Comparison of ENCODE assay signal across 18 mouse cellular contexts in genomic region chr11:100308672-100309071, GRCm38 (mm10). TPM values are rescaled to one million over a fixed set of nuclear protein-coding genes. Genes with fewer than 3 reads are reported as not detected.
DNase-seq lines count a peak whose midpoint lies in the region; ATAC-seq and TF ChIP-seq lines count a peak whose summit lies in the region.
"Not testable (repeated sequence)": the region's sequence is repeated elsewhere in the genome, so short reads cannot be mapped to it uniquely, and the experiment has no call there.
"Had no signal": no experiment of that assay in that cellular context is flagged by ENCODE, and none has a peak within 500 bp of the region (broad histone marks: within the 10 kb centered on the region; RNA-seq: fewer than 3 reads in every experiment).

No protein-coding gene starts in this region.

- not testable (repeated sequence) for TF ChIP-seq EP300 in CH12.LX (IDR thresholded peaks at IDR 0.05; ENCODE audit: low read length); MEL (IDR thresholded peaks at IDR 0.05; ENCODE audit: low read depth in 1 of 2, low read length in 2 of 2)

- in situ Hi-C loops in CH12.LX (cut with MboI; ENCODE audit: low pct_ligation_motif_present, low pct_unique_long_range_greater_than_20kb, low sequenced_read_pairs); ES-E14 (cut with MboI; ENCODE audit: low sequenced_read_pairs in 2 of 2, unreplicated experiment in 2 of 2); Patski (cut with MboI; ENCODE audit: low pct_unique_long_range_greater_than_20kb): not testable (repeated sequence)

- H3K9ac ChIP-seq in CH12.LX (ENCODE audit: insufficient read depth, low read depth); ES-E14 (ENCODE audit: insufficient read depth, low read depth, low read length, poor library complexity, severe bottlenecking); MEL (ENCODE audit: control insufficient read depth, low read depth, low read length, poor library complexity, severe bottlenecking): not testable (repeated sequence)

- POLR2A ChIA-PET in Patski (lab: Charles Lee): not testable (repeated sequence)

- H3K4me3 ChIP-seq in CH12.LX (replicated peaks in 1 of 3; ENCODE audit: low read depth in 2 of 3, low read length in 2 of 3, poor library complexity in 1 of 3); ES-E14 (ENCODE audit: insufficient read depth in 1 of 2, low read depth in 1 of 2, low read length in 2 of 2, poor library complexity in 1 of 2, severe bottlenecking in 1 of 2); MEL (ENCODE audit: control insufficient read depth in 1 of 2, insufficient read depth in 1 of 2, low read depth in 2 of 2, low read length in 2 of 2); layer of hippocampus, adult 2 months: not testable (repeated sequence)

- not testable (repeated sequence) for TF ChIP-seq POLR2A in CH12.LX (IDR thresholded peaks at IDR 0.05; ENCODE audit: low read depth, low read length); MEL (IDR thresholded peaks at IDR 0.05; ENCODE audit: control insufficient read depth in 1 of 2, insufficient read depth in 1 of 2, low read depth in 1 of 2, low read length in 2 of 2, poor library complexity in 1 of 2)

- not testable (repeated sequence) for H3K27ac ChIP-seq in CH12.LX (ENCODE audit: insufficient read depth, low read depth); ES-E14 (ENCODE audit: insufficient read depth, low read depth, low read length, poor library complexity, severe bottlenecking); MEL (ENCODE audit: control insufficient read depth, low read depth, low read length); layer of hippocampus, adult 2 months

- not testable (repeated sequence) for H3K79me2 ChIP-seq in CH12.LX (replicated peaks; ENCODE audit: control insufficient read depth, extremely low read depth, insufficient read depth, poor library complexity, severe bottlenecking); MEL (ENCODE audit: control insufficient read depth, insufficient read depth, low read length, poor library complexity)

- not testable (repeated sequence) for ATAC-seq in Patski

- not testable (repeated sequence) for H3K4me1 ChIP-seq in CH12.LX (ENCODE audit: control insufficient read depth in 1 of 2, insufficient read depth in 2 of 2); MEL (ENCODE audit: control insufficient read depth in 1 of 2, insufficient read depth in 2 of 2, low read length in 2 of 2)
- peaks cover 0 to 15% of the 10 kb centered on the region in 2 experiments; a peak in 3 of 4 replicates for H3K4me1 ChIP-seq in ES-E14 (ENCODE audit: control insufficient read depth in 2 of 2, insufficient read depth in 2 of 2, low read length in 2 of 2, poor library complexity in 1 of 2)

- CTCF ChIA-PET in Patski (lab: Charles Lee): interaction anchor here (1.6 kb wide), 1 partner anchor 22 kb away, joined by 3 read pairs; no protein-coding TSS in a partner anchor

- H3K27me3 ChIP-seq in CH12.LX (replicated peaks): peaks cover 76% of the 10 kb centered on the region
- not testable (repeated sequence) for H3K27me3 ChIP-seq in MEL (ENCODE audit: control insufficient read depth in 1 of 2, insufficient read depth in 2 of 2, low read length in 2 of 2); Patski

- not testable (repeated sequence) for H3K36me3 ChIP-seq in CH12.LX (replicated peaks in 1 of 2; ENCODE audit: control insufficient read depth in 1 of 2, insufficient read depth in 1 of 2, low read length in 1 of 2); ES-E14 (ENCODE audit: control insufficient read depth, insufficient read depth, low read length, poor library complexity, severe bottlenecking); MEL (ENCODE audit: control insufficient read depth in 1 of 2, insufficient read depth in 2 of 2, low read length in 2 of 2)

- H3K9me3 ChIP-seq in CH12.LX (replicated peaks; ENCODE audit: low read length); ES-E14 (ENCODE audit: control insufficient read depth, insufficient read depth, low read depth, low read length); MEL (replicated peaks; ENCODE audit: insufficient read depth, low read length): not testable (repeated sequence)

- TF ChIP-seq RAD21 in CH12.LX (IDR thresholded peaks at IDR 0.05; ENCODE audit: low read depth, low read length); MEL (IDR thresholded peaks at IDR 0.05; ENCODE audit: low read depth, low read length): not testable (repeated sequence)

- TF ChIP-seq CTCF in CH12.LX (conservative IDR thresholded peaks at IDR 0.05 in 1 of 2, IDR thresholded peaks at IDR 0.05 in 1 of 2; ENCODE audit: low read depth in 2 of 2, low read length in 2 of 2); MEL (IDR thresholded peaks at IDR 0.05 in 2 of 3, conservative IDR thresholded peaks at IDR 0.05 in 1 of 3; ENCODE audit: control insufficient read depth in 1 of 3, insufficient read depth in 1 of 3, low read depth in 2 of 3, low read length in 3 of 3, poor library complexity in 1 of 3, severe bottlenecking in 1 of 3): not testable (repeated sequence)
- TF ChIP-seq CTCF in Patski (IDR thresholded peaks at IDR 0.05): peak; percentile 27
- TF ChIP-seq CTCF in layer of hippocampus, adult 2 months (conservative IDR thresholded peaks at IDR 0.05): 0 out of 2 replicates have a peak, but pooled peaks have one; percentile 8

- DNase-seq in CH12.LX (ENCODE audit: extremely low read depth); ES-E14 (ENCODE audit: low read depth, low spot score); MEL (ENCODE audit: low read depth, low spot score); Patski (ENCODE audit: low read depth, low spot score); layer of hippocampus, adult 2 months (ENCODE audit: low spot score in 2 of 2): not testable (repeated sequence)

- dilution Hi-C loops in CH12.LX (cut with MboI; ENCODE audit: extremely low pct_ligation_motif_present, extremely low pct_unique_long_range_greater_than_20kb, low sequenced_read_pairs): not testable (repeated sequence)

- not testable (repeated sequence) for H3K4me2 ChIP-seq in CH12.LX (ENCODE audit: insufficient read depth, low read depth, poor library complexity, severe bottlenecking)

TF ChIP-seq in CH12.LX, 34 proteins besides CTCF, POLR2A, EP300 and RAD21:
- TF ChIP-seq ZNF384 (IDR thresholded peaks at IDR 0.05; ENCODE audit: low read depth, low read length): peak; percentile 52

TF ChIP-seq in ES-E14, 5 proteins besides CTCF, POLR2A, EP300 and RAD21:
- peak; percentile 76; the same call in 1 of the 2 replicates for TF ChIP-seq ZNF384 (IDR thresholded peaks at IDR 0.05; ENCODE audit: low read depth, low read length)

TF ChIP-seq in MEL, 35 proteins besides CTCF, POLR2A, EP300 and RAD21:
- TF ChIP-seq ZNF384 (IDR thresholded peaks at IDR 0.05; ENCODE audit: low read depth, low read length): peak; percentile 74
TF ChIP-seq in MEL: peak in this region for 1; not testable (repeated sequence) for 34.

RNA-seq across cellular contexts. Expression of gene Eif1, which starts 11.0 kb away (rescaled TPM):
- total RNA-seq in CH12.LX (2012; rRNA removed) (249 and 265 TPM in 2 replicates), CH12.LX (2014; rRNA removed) (401 and 406 TPM in 2 replicates), ES-E14 (2012; rRNA removed) (322 and 326 TPM in 2 replicates), MEL (2012; rRNA removed) (320 and 383 TPM in 2 replicates)
- polyA plus RNA-seq in CH12.LX (2012; ENCODE audit: insufficient read length, low read depth) (989 and 1,001 TPM in 2 replicates), MEL (2012; ENCODE audit: insufficient read depth in 1 of 2, insufficient read length in 2 of 2, low read depth in 1 of 2, low replicate concordance in 2 of 2, missing spikeins in 1 of 2) (100 to 1,000 TPM; 289 to 926 TPM), Patski (2021) (674 TPM)
- 100 to 1,000 TPM; 713 to 750 TPM for total RNA-seq in layer of hippocampus, adult 2 months (2021)

RNA-seq across cellular contexts. Expression of gene Gast, which starts 25.5 kb away (rescaled TPM):
- total RNA-seq in CH12.LX (2012; rRNA removed): not detected in 2 replicates
- total RNA-seq in CH12.LX (2014; rRNA removed): not detected in 2 replicates
- not detected in 2 replicates for polyA plus RNA-seq in CH12.LX (2012; ENCODE audit: insufficient read length, low read depth)
- total RNA-seq in ES-E14 (2012; rRNA removed): 1.6 and 2.9 TPM in 2 replicates
- total RNA-seq in MEL (2012; rRNA removed): not detected in 2 replicates
- polyA plus RNA-seq in MEL (2012; ENCODE audit: insufficient read depth in 1 of 2, insufficient read length in 2 of 2, low read depth in 1 of 2, low replicate concordance in 2 of 2, missing spikeins in 1 of 2): not detected
- polyA plus RNA-seq in Patski (2021): not detected
- total RNA-seq in layer of hippocampus, adult 2 months (2021): not detected
- total RNA-seq: adrenal gland, adult 18-20 months; adrenal gland, adult 2 months; adrenal gland, adult 8-10 months; adrenal gland, postnatal 10 days; adrenal gland, postnatal 14 days; adrenal gland, postnatal 25 days; adrenal gland, postnatal 36 days; adrenal gland, postnatal 4 days; G1E had no signal
- polyA plus RNA-seq: activated CD4-positive, CD25-positive, alpha-beta regulatory T cell, adult 4 months; adrenal gland, adult 2 months; C2C12; CD4-positive, CD25-positive, alpha-beta regulatory T cell, adult 4 months; cerebellum, adult 2 months; G1E had no signal

RNA-seq across cellular contexts. Expression of gene Krt42, which starts 39.0 kb away (rescaled TPM):
- not detected in 2 replicates for total RNA-seq in CH12.LX (2012; rRNA removed)
- not detected in 2 replicates for total RNA-seq in CH12.LX (2014; rRNA removed)
- not detected in 2 replicates for polyA plus RNA-seq in CH12.LX (2012; ENCODE audit: insufficient read length, low read depth)
- total RNA-seq in ES-E14 (2012; rRNA removed): 21.7 and 42.5 TPM in 2 replicates
- total RNA-seq in MEL (2012; rRNA removed): not detected in 2 replicates
- not detected for polyA plus RNA-seq in MEL (2012; ENCODE audit: insufficient read depth in 1 of 2, insufficient read length in 2 of 2, low read depth in 1 of 2, low replicate concordance in 2 of 2, missing spikeins in 1 of 2)
- polyA plus RNA-seq in Patski (2021): 0.08 TPM
- total RNA-seq in layer of hippocampus, adult 2 months (2021): not detected
- total RNA-seq: adrenal gland, adult 18-20 months; adrenal gland, adult 2 months; adrenal gland, adult 8-10 months; adrenal gland, postnatal 10 days; adrenal gland, postnatal 14 days; adrenal gland, postnatal 25 days; adrenal gland, postnatal 36 days; adrenal gland, postnatal 4 days had no signal
- polyA plus RNA-seq: activated CD4-positive, CD25-positive, alpha-beta regulatory T cell, adult 4 months; C2C12; CD4-positive, CD25-positive, alpha-beta regulatory T cell, adult 4 months; cerebellum, adult 2 months; G1E had no signal

RNA-seq across cellular contexts. Expression of gene Hap1, which starts 47.3 kb away (rescaled TPM):
- total RNA-seq in CH12.LX (2012; rRNA removed) (0.21 and 0.34 TPM in 2 replicates), CH12.LX (2014; rRNA removed) (not detected in 2 replicates), ES-E14 (2012; rRNA removed) (21.4 and 34.2 TPM in 2 replicates), MEL (2012; rRNA removed) (6.6 and 10.9 TPM in 2 replicates)
- polyA plus RNA-seq in CH12.LX (2012; ENCODE audit: insufficient read length, low read depth) (0.22 TPM in 1 of 2 replicates, not detected in the other), MEL (2012; ENCODE audit: insufficient read depth in 1 of 2, insufficient read length in 2 of 2, low read depth in 1 of 2, low replicate concordance in 2 of 2, missing spikeins in 1 of 2) (10 to 100 TPM in 1 of 2 experiments, not detected in 1; 34.8 TPM), Patski (2021) (23.9 TPM)
- 100 to 1,000 TPM; 169 to 174 TPM for total RNA-seq in layer of hippocampus, adult 2 months (2021)
- polyA plus RNA-seq: G1E had no signal

RNA-seq across cellular contexts. Expression of gene Krt17, which starts 47.8 kb away (rescaled TPM):
- 0.76 and 0.97 TPM in 2 replicates for total RNA-seq in CH12.LX (2012; rRNA removed)
- total RNA-seq in CH12.LX (2014; rRNA removed): 0.15 TPM in 1 of 2 replicates, not detected in the other
- not detected in 2 replicates for polyA plus RNA-seq in CH12.LX (2012; ENCODE audit: insufficient read length, low read depth)
- 3.2 and 8.5 TPM in 2 replicates for total RNA-seq in ES-E14 (2012; rRNA removed)
- total RNA-seq in MEL (2012; rRNA removed): not detected in 2 replicates
- polyA plus RNA-seq in MEL (2012; ENCODE audit: insufficient read depth in 1 of 2, insufficient read length in 2 of 2, low read depth in 1 of 2, low replicate concordance in 2 of 2, missing spikeins in 1 of 2): not detected
- 0.10 TPM for polyA plus RNA-seq in Patski (2021)
- not detected for total RNA-seq in layer of hippocampus, adult 2 months (2021)
- total RNA-seq: adrenal gland, adult 18-20 months; adrenal gland, adult 2 months; adrenal gland, adult 8-10 months; adrenal gland, postnatal 10 days; adrenal gland, postnatal 14 days; adrenal gland, postnatal 25 days; adrenal gland, postnatal 36 days; G1E had no signal
- polyA plus RNA-seq: adrenal gland, adult 2 months had no signal

Comparison
In these comparisons a context has a peak if more than half of its experiments do, and no peak if none do; other contexts are left out.
1. RNA of gene Krt42, which starts 39.0 kb away (total RNA-seq): 21.7 to 42.5 TPM in ES-E14; not detected in layer of hippocampus, adult 2 months, not detected in MEL and not detected in CH12.LX; every median in the first group is over 10 times any median in the second.